Mouse (Mus musculus) hindbrain, embryonic 11.5 days (tissue): Measurements from ENCODE around the gene Miga2. TPM values are rescaled to one million over a fixed set of nuclear protein-coding genes. Genes with fewer than 3 reads are reported as not detected.

Experiments
- ATAC-seq: fragments of 200-750 bp; cut with Nextera tagmentation; 2 replicates; pipeline ENCODE4 v1.8.0; 2017; ENCODE audit warnings: mild to moderate bottlenecking, moderate TSS enrichment, moderate library complexity; ENCODE audit not compliant: low FRiP score
- DNase-seq: peaks from one replicate; pipeline ENCODE4 v3.0.0-alpha.2; 2015; ENCODE audit warnings: low spot score
- H3K27ac ChIP-seq: fragments of 300-500 bp; sonication (generic); 2 replicates; pipeline ENCODE4 v1.5.1; 2014; ENCODE audit warnings: mild to moderate bottlenecking, low read depth, low read length
- H3K27me3 ChIP-seq: fragments of 300-500 bp; sonication (generic); 2 replicates; pipeline ENCODE4 v1.6.1; 2014; ENCODE audit warnings: mild to moderate bottlenecking, low read length, moderate library complexity, mixed read lengths; ENCODE audit not compliant: control insufficient read depth, insufficient read depth
- H3K36me3 ChIP-seq: fragments of 300-500 bp; sonication (generic); 2 replicates; pipeline ENCODE4 v1.6.1; 2014; ENCODE audit warnings: mild to moderate bottlenecking, low read length, moderate library complexity, mixed read lengths; ENCODE audit not compliant: control insufficient read depth, insufficient read depth
- H3K4me1 ChIP-seq: fragments of 300-500 bp; sonication (generic); replicated peaks from 2 replicates; pipeline ENCODE4 v1.6.1; 2014; ENCODE audit warnings: low read length, mixed read lengths; ENCODE audit not compliant: control insufficient read depth, insufficient read depth
- H3K4me2 ChIP-seq: fragments of 300-500 bp; sonication (generic); replicated peaks from 2 replicates; pipeline ENCODE4 v1.6.1; 2014; ENCODE audit warnings: mild to moderate bottlenecking, low read depth, low read length
- H3K4me3 ChIP-seq: fragments of 300-500 bp; sonication (generic); 2 replicates; pipeline ENCODE4 v1.5.1; 2014; ENCODE audit warnings: low read depth, low read length
- H3K9ac ChIP-seq: fragments of 300-500 bp; sonication (generic); 2 replicates; pipeline ENCODE4 v1.6.1; 2014; ENCODE audit warnings: low read depth, low read length
- H3K9me3 ChIP-seq: fragments of 300-500 bp; sonication (generic); 2 replicates; pipeline ENCODE4 v1.6.1; 2016; ENCODE audit warnings: low read length; ENCODE audit not compliant: control insufficient read depth
- WGBS: fragments of 180-500 bp; shearing (Covaris S2); extraction: QIAGEN DNeasy Blood & Tissue Kit; methylation state at CpG from one replicate; pipeline ENCODE4 v1.1.7; 2014; 5-methylcytosine and 5-hydroxymethylcytosine counted together
- polyA plus RNA-seq: library from polyadenylated mRNA; unstranded; fragments of >200 nt; fragmentation: Nextera tagmentation; extraction: Ambion mirVana; gene quantifications from 2 replicates; pipeline ENCODE4 v1.2.1, GENCODE M21; 2014

Miga2 gene
- polyA plus RNA-seq, 1 experiment from 2014 or later, result 18.6 TPM

DNA sequence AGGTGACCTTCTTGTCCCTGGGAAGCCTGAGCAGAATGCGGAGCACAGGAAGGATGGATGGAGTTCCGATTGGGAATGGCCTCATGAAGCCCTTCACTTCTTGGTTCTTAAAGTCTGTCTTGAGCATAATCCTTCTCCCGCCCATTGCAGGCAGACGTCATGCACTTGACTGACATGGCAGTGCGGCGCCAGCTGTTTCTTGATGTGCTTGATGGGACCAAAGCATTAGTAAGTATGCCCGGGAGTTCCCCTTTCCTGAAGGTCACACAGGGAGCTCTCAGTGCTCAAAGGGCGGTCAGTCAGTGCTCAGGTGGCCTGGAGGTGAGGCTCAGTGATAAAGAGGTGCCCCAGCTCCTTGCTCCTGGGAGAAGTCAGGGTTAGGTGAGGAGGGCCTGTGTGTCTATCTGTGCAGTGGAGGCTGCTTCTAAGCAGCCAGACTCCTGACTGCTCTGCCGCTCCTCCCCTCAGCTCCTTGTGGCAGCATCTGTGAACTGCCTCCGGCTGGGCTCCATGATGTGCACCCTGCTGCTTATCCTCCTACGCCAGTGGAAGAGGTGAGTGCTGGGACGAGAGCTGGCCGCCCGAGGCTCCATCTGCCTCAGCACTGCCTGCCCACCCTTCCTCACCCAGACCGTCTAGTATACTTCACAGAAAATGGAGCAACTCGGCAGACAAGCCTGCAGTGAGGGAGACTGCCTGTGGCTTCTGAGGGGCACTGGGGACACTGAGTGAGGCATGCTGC lies 27.7 kb upstream of the Miga2 start:
- Histone ChIP-seq H3K4me3 (no peak overlapping the region), H3K4me2 (no peak overlapping the region), H3K4me1 (no peaks in the 10 kb centered on the region), H3K27ac (no peak overlapping the region), H3K27me3 (no peaks in the 10 kb centered on the region), H3K36me3 (peaks cover 13% of the 10 kb centered on the region), H3K9ac (no peak overlapping the region), H3K9me3 (no peaks in the 10 kb centered on the region)
- no peak for DNase-seq
- ATAC-seq, result no peak
- 86% methylated on average over 16 of the region's 16 CpGs for WGBS

DNA sequence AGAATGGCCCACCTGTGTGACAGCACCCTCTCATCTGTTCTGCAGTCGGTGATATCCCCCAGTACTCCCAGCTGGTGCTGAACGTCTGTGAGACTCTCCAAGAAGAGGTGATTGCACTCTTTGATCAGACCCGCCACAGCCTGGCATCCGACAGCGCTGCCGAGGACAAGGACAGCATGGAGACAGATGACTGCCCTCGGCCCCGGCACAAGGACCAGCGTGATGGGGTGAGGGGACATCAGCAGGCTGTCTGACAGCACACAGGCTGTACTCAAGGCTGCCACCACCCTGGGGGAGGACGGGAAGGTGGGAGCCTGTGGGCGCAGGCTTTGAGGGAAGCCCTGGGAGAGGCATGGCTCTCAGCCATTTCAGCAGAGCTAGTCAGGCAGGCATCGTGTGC lies 26.9 kb upstream of the Miga2 start:
- WGBS, result 88% methylated on average over 12 of the region's 12 CpGs

DNA sequence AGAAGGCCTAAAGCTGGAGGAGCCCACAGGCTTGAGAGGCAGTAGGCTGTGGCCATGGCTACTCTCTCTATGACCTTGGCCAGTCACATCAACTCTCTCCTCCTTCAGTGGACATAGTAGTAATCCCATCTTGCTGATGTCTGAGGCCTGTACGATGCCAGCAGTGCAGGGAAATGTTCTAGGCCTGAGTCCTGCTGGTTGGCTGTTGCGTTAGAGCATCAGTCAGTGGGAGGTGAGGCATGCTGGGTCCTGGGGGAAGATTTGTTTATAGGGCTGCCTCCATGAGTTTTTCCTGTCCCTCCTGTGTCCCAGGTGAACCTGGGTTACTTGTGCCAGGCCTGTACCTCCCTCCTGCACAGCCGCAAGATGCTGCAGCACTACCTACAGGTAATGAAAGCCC lies 22.0 kb upstream of the Miga2 start:
- no peak overlapping the region for H3K4me3 ChIP-seq
- no peaks in the 10 kb centered on the region for H3K27me3 ChIP-seq
- no peaks in the 10 kb centered on the region for H3K9me3 ChIP-seq
- peaks cover 18% of the 10 kb centered on the region for H3K36me3 ChIP-seq
- no peaks in the 10 kb centered on the region for H3K4me1 ChIP-seq
- DNase-seq, result no peak
- no peak overlapping the region for H3K27ac ChIP-seq
- 97% methylated on average over 3 of the region's 3 CpGs for WGBS
- no peak for ATAC-seq
- no peak overlapping the region for H3K9ac ChIP-seq
- H3K4me2 ChIP-seq, result no peak overlapping the region

More for the DNA sequence above, 26.9 kb upstream of the Miga2 start:
- Histone ChIP-seq H3K4me1 (no peaks in the 10 kb centered on the region), H3K36me3 (peaks cover 13% of the 10 kb centered on the region), H3K27ac (no peak overlapping the region), H3K27me3 (no peaks in the 10 kb centered on the region), H3K9ac (no peak overlapping the region), H3K4me3 (no peak overlapping the region), H3K4me2 (no peak overlapping the region), H3K9me3 (no peaks in the 10 kb centered on the region)
- ATAC-seq (no peak), DNase-seq (no peak)

DNA sequence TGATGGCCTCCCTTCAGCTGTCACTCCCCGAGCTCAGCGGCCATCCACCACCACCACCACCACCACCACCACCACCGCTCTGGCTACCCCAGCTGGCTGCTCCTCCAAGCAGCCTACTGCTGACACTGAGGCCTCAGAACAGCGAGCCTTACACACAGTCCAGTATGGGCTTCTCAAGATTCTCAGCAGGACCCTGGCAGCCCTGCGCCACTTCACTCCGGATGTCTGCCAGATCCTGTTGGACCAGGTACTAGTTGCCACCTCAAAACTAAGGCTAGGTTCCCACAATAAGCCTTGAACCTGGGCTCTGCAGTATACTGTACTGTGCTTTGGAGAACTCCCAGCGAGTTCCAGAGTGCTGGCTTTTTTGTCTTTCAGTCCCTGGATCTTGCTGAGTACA lies 21.5 kb upstream of the Miga2 start:
- DNase-seq, result no peak
- no peaks in the 10 kb centered on the region for H3K9me3 ChIP-seq
- H3K27ac ChIP-seq, result no peak overlapping the region
- no peaks in the 10 kb centered on the region for H3K27me3 ChIP-seq
- WGBS, result 92% methylated on average over 7 of the region's 7 CpGs
- H3K9ac ChIP-seq, result no peak overlapping the region
- H3K36me3 ChIP-seq, result peaks cover 18% of the 10 kb centered on the region
- H3K4me3 ChIP-seq, result no peak overlapping the region
- no peak overlapping the region for H3K4me2 ChIP-seq
- no peak for ATAC-seq
- no peaks in the 10 kb centered on the region for H3K4me1 ChIP-seq

DNA sequence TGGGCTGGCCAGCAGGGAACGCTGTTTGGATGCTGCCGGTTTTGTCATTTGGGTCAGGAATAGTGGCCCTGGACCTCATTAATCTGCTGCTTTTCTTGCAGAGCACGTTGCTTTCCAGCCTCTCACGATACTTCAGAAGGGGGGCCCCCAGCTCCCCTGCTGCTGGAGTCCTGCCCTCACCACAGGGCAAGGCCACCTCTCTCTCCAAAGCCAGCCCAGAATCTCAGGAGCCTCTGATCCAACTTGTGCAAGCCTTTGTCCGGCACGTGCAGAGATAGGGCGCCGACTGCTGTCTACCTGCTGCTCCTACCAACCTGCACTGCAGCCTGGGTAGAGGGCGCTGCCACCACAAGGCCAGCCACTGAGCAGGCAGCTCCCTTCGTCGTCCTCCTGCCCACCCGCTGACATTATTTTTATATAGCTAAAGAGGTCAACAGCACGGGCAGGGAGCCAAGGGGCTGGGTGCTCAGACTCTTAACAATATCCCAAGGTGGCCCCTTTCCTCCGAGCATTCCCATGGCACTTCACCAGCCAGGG lies 20.4 kb upstream of the Miga2 start:
- Histone ChIP-seq H3K36me3 (peaks cover 18% of the 10 kb centered on the region), H3K9ac (no peak overlapping the region), H3K4me3 (no peak overlapping the region), H3K4me2 (no peak overlapping the region), H3K9me3 (no peaks in the 10 kb centered on the region), H3K4me1 (no peaks in the 10 kb centered on the region), H3K27me3 (no peaks in the 10 kb centered on the region), H3K27ac (no peak overlapping the region)
- ATAC-seq, result no peak
- 77% methylated on average over 14 of the region's 14 CpGs for WGBS
- DNase-seq, result no peak

DNA sequence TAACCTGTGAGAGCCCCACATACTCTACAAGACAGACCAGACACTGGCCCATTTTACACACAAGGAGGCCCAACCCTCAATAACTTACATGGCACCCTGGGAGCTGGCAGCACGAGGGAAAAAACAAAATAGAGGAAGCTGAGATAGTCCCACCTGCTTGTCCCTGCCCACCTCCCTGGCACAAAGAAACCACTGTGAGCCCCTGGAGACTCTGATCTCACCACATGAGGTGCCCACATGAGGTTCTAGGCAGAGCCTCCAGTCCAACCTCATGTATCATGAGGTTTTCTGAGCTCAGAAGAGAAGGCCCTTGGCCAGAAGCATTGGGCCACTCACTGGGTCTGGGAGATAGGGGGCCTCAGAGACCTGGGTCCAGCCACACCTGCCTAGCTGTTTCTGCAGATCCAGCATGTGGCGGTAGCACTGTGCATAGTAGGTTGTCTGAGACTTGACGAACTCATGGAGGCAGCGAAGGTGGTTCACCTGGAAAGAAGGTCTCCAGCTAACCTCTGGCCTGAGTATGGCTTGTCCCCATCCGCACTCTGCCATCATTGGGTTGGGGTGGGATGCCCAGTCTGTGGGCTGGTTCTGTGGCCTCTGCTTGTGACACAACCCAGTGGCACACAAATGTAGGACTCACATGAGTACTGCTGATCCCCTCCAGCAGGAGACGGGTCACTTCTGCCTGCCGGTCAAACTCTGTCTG lies 17.9 kb upstream of the Miga2 start:
- no peaks in the 10 kb centered on the region for H3K4me1 ChIP-seq
- H3K9me3 ChIP-seq, result no peaks in the 10 kb centered on the region
- no peak overlapping the region for H3K4me3 ChIP-seq
- ATAC-seq (no peak), DNase-seq (no peak)
- peaks cover 16% of the 10 kb centered on the region for H3K36me3 ChIP-seq
- WGBS, result 94% methylated on average over 7 of the region's 7 CpGs
- no peak overlapping the region for H3K4me2 ChIP-seq
- no peak overlapping the region for H3K27ac ChIP-seq
- H3K9ac ChIP-seq, result no peak overlapping the region
- no peaks in the 10 kb centered on the region for H3K27me3 ChIP-seq

DNA sequence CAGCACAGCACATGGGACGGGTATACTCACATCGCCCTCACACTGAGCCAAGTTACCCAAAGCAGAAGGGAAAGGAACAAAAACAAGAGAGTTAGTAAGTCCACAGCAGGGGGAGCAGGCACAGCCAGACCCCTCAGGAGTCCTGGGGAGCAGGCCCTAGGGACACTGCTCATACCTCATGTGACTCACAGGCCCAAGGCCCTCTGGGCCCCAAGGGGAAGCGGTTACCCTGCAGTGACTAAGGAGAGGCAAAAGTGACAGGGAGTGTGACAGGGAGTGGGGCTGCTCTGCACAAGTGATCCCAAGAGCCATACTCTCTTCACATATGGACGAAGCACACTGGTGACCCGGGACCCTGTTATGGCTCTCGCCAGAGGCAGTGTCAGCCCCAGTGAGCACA lies 14.8 kb upstream of the Miga2 start:
- no peak for ATAC-seq

DNA sequence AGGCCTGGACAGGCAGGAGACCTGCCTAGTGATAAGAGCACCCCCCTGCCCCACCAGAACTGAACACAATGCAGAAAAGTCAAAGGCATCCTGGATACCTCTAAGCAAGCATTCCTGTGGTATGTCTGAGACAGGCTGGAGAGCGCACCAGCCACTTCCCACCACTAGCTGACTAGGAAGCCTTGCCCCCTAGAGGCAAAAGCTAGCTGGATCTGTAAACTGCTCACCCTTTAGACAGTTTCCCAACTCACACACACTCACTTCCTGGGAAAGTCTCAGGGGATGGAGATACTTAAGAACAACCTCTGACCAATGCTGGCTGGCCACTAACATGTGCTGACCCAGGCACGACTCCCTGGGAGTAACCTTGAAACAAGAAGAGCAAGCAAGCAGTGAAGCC lies 12.9 kb upstream of the Miga2 start:
- no peak overlapping the region for H3K4me2 ChIP-seq
- H3K9ac ChIP-seq, result no peak overlapping the region
- H3K9me3 ChIP-seq, result no peaks in the 10 kb centered on the region
- ATAC-seq (no peak), DNase-seq (no peak)
- H3K27me3 ChIP-seq, result no peaks in the 10 kb centered on the region
- WGBS, result 83% methylated on average over 2 of the region's 2 CpGs
- H3K4me3 ChIP-seq, result no peak overlapping the region
- 0 out of 2 replicates have a peak, but pooled peaks cover 5% of the 10 kb centered on the region for H3K36me3 ChIP-seq
- no peaks in the 10 kb centered on the region for H3K4me1 ChIP-seq
- H3K27ac ChIP-seq, result no peak overlapping the region

More for the DNA sequence above, 14.8 kb upstream of the Miga2 start:
- Histone ChIP-seq H3K27me3 (no peaks in the 10 kb centered on the region), H3K4me2 (no peak overlapping the region), H3K27ac (no peak overlapping the region), H3K4me3 (no peak overlapping the region), H3K4me1 (no peaks in the 10 kb centered on the region), H3K9ac (no peak overlapping the region), H3K36me3 (peaks cover 6% of the 10 kb centered on the region), H3K9me3 (no peaks in the 10 kb centered on the region)
- DNase-seq, result no peak
- 90% methylated on average over 6 of the region's 6 CpGs for WGBS

DNA sequence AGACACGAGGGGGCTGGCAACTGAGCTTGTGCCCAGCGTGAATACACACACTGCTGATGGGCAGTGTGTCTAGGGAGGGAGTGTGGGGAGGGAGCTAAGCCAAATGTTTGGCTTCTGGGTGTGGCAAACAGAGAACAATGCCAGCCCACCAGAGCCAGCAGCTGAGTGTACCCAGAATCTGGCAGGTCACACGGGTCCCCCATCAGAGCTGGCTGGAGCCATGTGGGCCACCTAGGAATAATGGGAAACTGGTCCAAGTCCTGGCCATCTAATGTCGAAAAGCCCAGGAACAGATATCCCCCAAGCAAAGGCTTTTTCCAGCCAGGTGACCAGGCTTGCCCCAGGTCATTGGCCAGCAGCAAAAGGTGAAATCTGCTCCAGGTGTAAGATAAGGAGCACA lies 8.2 kb upstream of the Miga2 start:
- Histone ChIP-seq H3K27me3 (no peaks in the 10 kb centered on the region), H3K27ac (no peak overlapping the region), H3K9me3 (no peaks in the 10 kb centered on the region), H3K9ac (no peak overlapping the region), H3K4me3 (no peak overlapping the region), H3K4me1 (peaks cover 5% of the 10 kb centered on the region; the same call in 1 of the 2 replicates), H3K4me2 (no peak overlapping the region), H3K36me3 (no peaks in the 10 kb centered on the region)
- no peak for DNase-seq
- no peak for ATAC-seq
- 77% methylated on average over 4 of the region's 4 CpGs for WGBS
